ENCODE assay signal across 9 mouse cellular contexts in genomic region chrX:140342393-140343163, GRCm38 (mm10). TPM values are rescaled to one million over a fixed set of nuclear protein-coding genes. Genes with fewer than 3 reads are reported as not detected.
A peak's percentile ranks its signal among the peaks of the same experiment; 100 is the strongest.
DNase-seq lines count a peak whose midpoint lies in the region; ATAC-seq and TF ChIP-seq lines count a peak whose summit lies in the region.
"Had no signal": no experiment of that assay in that cellular context is flagged by ENCODE, and none has a peak within 500 bp of the region (broad histone marks: within the 10 kb centered on the region; RNA-seq: fewer than 3 reads in every experiment).

No protein-coding gene starts in this region.

- no peak for ATAC-seq in heart, embryonic 12.5 days (ENCODE audit: insufficient number of reproducible peaks, low FRiP score)
- ATAC-seq in forebrain, postnatal 0 days, result peak; percentile 63

- no peaks in the 10 kb centered on the region for H3K4me1 ChIP-seq in heart, embryonic 12.5 days (replicated peaks)
- no peaks in the 10 kb centered on the region for H3K4me1 ChIP-seq in ES-E14 (ENCODE audit: control insufficient read depth in 2 of 2, insufficient read depth in 2 of 2, low read length in 2 of 2, poor library complexity in 1 of 2)
- no peaks in the 10 kb centered on the region for H3K4me1 ChIP-seq in forebrain, postnatal 0 days (ENCODE audit: insufficient read depth)
- H3K4me1 ChIP-seq in midbrain, embryonic 10.5 days, result peaks cover 15% of the 10 kb centered on the region

- peaks cover 40% of the 10 kb centered on the region for H3K27me3 ChIP-seq in heart, embryonic 12.5 days (replicated peaks)
- H3K27me3 ChIP-seq in forebrain, postnatal 0 days (ENCODE audit: insufficient read depth, low read length), result no peaks in the 10 kb centered on the region
- H3K27me3 ChIP-seq in midbrain, embryonic 10.5 days (ENCODE audit: low read depth, poor library complexity, severe bottlenecking), result peaks cover 97% of the 10 kb centered on the region

- WGBS in heart, embryonic 12.5 days, result 21% methylated on average over 25 of the region's 25 CpGs
- 26% methylated on average over 24 of the region's 25 CpGs for WGBS in forebrain, postnatal 0 days
- WGBS in midbrain, embryonic 10.5 days, result 30% methylated on average over 25 of the region's 25 CpGs

- H3K36me3 ChIP-seq in heart, embryonic 12.5 days, result no peaks in the 10 kb centered on the region
- no peaks in the 10 kb centered on the region for H3K36me3 ChIP-seq in ES-E14 (ENCODE audit: control insufficient read depth, insufficient read depth, low read length, poor library complexity, severe bottlenecking)
- H3K36me3 ChIP-seq in forebrain, postnatal 0 days (ENCODE audit: insufficient read depth), result no peaks in the 10 kb centered on the region
- no peaks in the 10 kb centered on the region for H3K36me3 ChIP-seq in midbrain, embryonic 10.5 days

- peak overlapping the region; percentile 89 for H3K4me2 ChIP-seq in heart, embryonic 12.5 days
- peak overlapping the region; percentile 63 for H3K4me2 ChIP-seq in forebrain, postnatal 0 days (ENCODE audit: low read depth)

- H3K27ac ChIP-seq in heart, embryonic 12.5 days (ENCODE audit: poor library complexity, severe bottlenecking), result no peak overlapping the region
- H3K27ac ChIP-seq in ES-E14 (ENCODE audit: insufficient read depth, low read depth, low read length, poor library complexity, severe bottlenecking), result no peak overlapping the region
- no peak overlapping the region for H3K27ac ChIP-seq in forebrain, postnatal 0 days (ENCODE audit: low read depth, low read length)
- H3K27ac ChIP-seq in midbrain, embryonic 10.5 days (replicated peaks), result peak overlapping the region; percentile 79

- no peak for DNase-seq in heart, adult 11 months
- no peak for DNase-seq in ES-E14 (ENCODE audit: low read depth, low spot score)
- DNase-seq in forebrain, postnatal 0 days, result no peak
- peak; percentile 19 for DNase-seq in midbrain, embryonic 10.5 days (ENCODE audit: low spot score)
- no peak for DNase-seq in adrenal gland, adult 18-20 months (ENCODE audit: low spot score in 2 of 2)
- DNase-seq in gastrocnemius, postnatal 4 days (ENCODE audit: low spot score in 2 of 2), result no peak
- no peak for DNase-seq in MN1 (ENCODE audit: low spot score)
- DNase-seq: thymus, adult 2 months had no signal

- in situ Hi-C loops in ES-E14 (cut with MboI; ENCODE audit: low sequenced_read_pairs in 2 of 2, unreplicated experiment in 2 of 2), result no loop called here

- peak overlapping the region; percentile 45 for H3K4me3 ChIP-seq in heart, embryonic 12.5 days
- peak overlapping the region; percentile 34 to 44; a peak in 3 of 4 replicates for H3K4me3 ChIP-seq in ES-E14 (ENCODE audit: insufficient read depth in 1 of 2, low read depth in 1 of 2, low read length in 2 of 2, poor library complexity in 1 of 2, severe bottlenecking in 1 of 2)
- H3K4me3 ChIP-seq in forebrain, postnatal 0 days (ENCODE audit: low read depth, low read length), result peak overlapping the region; percentile 35
- peak overlapping the region; percentile 56 for H3K4me3 ChIP-seq in midbrain, embryonic 10.5 days

- no peak for TF ChIP-seq CTCF in forebrain, postnatal 0 days (IDR thresholded peaks at IDR 0.05; ENCODE audit: low read depth)

- peak overlapping the region; percentile 36 for H3K9ac ChIP-seq in heart, embryonic 12.5 days
- H3K9ac ChIP-seq in ES-E14 (ENCODE audit: insufficient read depth, low read depth, low read length, poor library complexity, severe bottlenecking), result 0 out of 2 replicates have a peak overlapping the region, but pooled peaks have one; percentile 4
- H3K9ac ChIP-seq in forebrain, postnatal 0 days, result 0 out of 2 replicates have a peak overlapping the region, but pooled peaks have one; percentile 31

- H3K9me3 ChIP-seq in heart, embryonic 12.5 days (replicated peaks), result no peaks in the 10 kb centered on the region
- H3K9me3 ChIP-seq in ES-E14 (ENCODE audit: control insufficient read depth, insufficient read depth, low read depth, low read length), result no peaks in the 10 kb centered on the region
- no peaks in the 10 kb centered on the region for H3K9me3 ChIP-seq in forebrain, postnatal 0 days (ENCODE audit: low read length)
- no peaks in the 10 kb centered on the region for H3K9me3 ChIP-seq in midbrain, embryonic 10.5 days (replicated peaks)

TF ChIP-seq in ES-E14, 5 proteins besides CTCF, POLR2A, EP300 and RAD21:
- no peak for TF ChIP-seq MAFK (IDR thresholded peaks at IDR 0.05; ENCODE audit: insufficient read depth, low read depth, low read length)
TF ChIP-seq in ES-E14: peak in this region for 0.

RNA-seq across cellular contexts. Expression of gene Frmpd3, which starts 0.5 kb away (rescaled TPM):
- polyA plus RNA-seq in heart, embryonic 12.5 days (2016; fragmentation: Nextera tagmentation; extraction: Ambion mirVana), result 0.04 and 0.06 TPM in 2 replicates
- 0.09 and 0.11 TPM in 2 replicates for total RNA-seq in ES-E14 (2012; rRNA removed)
- total RNA-seq in forebrain, postnatal 0 days (2014; rRNA removed), result 3.8 and 6.6 TPM in 2 replicates
- polyA plus RNA-seq in forebrain, postnatal 0 days (2015; fragmentation: Nextera tagmentation; extraction: Ambion mirVana), result 0.59 and 1.9 TPM in 2 replicates
- 0.59 and 1.0 TPM in 2 replicates for polyA plus RNA-seq in midbrain, embryonic 10.5 days (2016; fragmentation: Nextera tagmentation; extraction: Ambion mirVana)
- total RNA-seq in adrenal gland, adult 18-20 months (2021), result under 1 TPM in 1 of 2 experiments, not detected in 1; 0.03 TPM
- under 1 TPM; 0.29 to 0.49 TPM for total RNA-seq in gastrocnemius, postnatal 4 days (2021)
